9 mouse cellular contexts compared by ENCODE assay signal in genomic region chr3:125938756-125939109, GRCm38 (mm10). TPM values are rescaled to one million over a fixed set of nuclear protein-coding genes. Genes with fewer than 3 reads are reported as not detected.
A peak's percentile ranks its signal among the peaks of the same experiment; 100 is the strongest.
DNase-seq lines count a peak whose midpoint lies in the region; ATAC-seq and TF ChIP-seq lines count a peak whose summit lies in the region.
"Had no signal": no experiment of that assay in that cellular context is flagged by ENCODE, and none has a peak within 500 bp of the region (broad histone marks: within the 10 kb centered on the region; RNA-seq: fewer than 3 reads in every experiment).

No protein-coding gene starts in this region.

- H3K9me3 ChIP-seq in heart, embryonic 10.5 days: no peaks in the 10 kb centered on the region
- H3K9me3 ChIP-seq in ES-E14 (ENCODE audit: control insufficient read depth, insufficient read depth, low read depth, low read length): no peaks in the 10 kb centered on the region
- H3K9me3 ChIP-seq in forebrain, embryonic 11.5 days (ENCODE audit: control insufficient read depth, low read length): no peaks in the 10 kb centered on the region
- no peaks in the 10 kb centered on the region for H3K9me3 ChIP-seq in kidney, embryonic 16.5 days (ENCODE audit: low read length)

- H3K27me3 ChIP-seq in heart, embryonic 10.5 days (ENCODE audit: insufficient read depth, poor library complexity, severe bottlenecking): peaks cover 44% of the 10 kb centered on the region
- peaks cover 3% of the 10 kb centered on the region; the same call in 1 of the 2 replicates for H3K27me3 ChIP-seq in forebrain, embryonic 11.5 days (ENCODE audit: control insufficient read depth, insufficient read depth, low read length)
- H3K27me3 ChIP-seq in kidney, embryonic 16.5 days (ENCODE audit: insufficient read depth, low read length): peaks cover 32% of the 10 kb centered on the region
- H3K27me3 ChIP-seq: CH12.LX had no signal

- H3K4me1 ChIP-seq in heart, embryonic 10.5 days: peaks cover 12% of the 10 kb centered on the region
- H3K4me1 ChIP-seq in ES-E14 (ENCODE audit: control insufficient read depth in 2 of 2, insufficient read depth in 2 of 2, low read length in 2 of 2, poor library complexity in 1 of 2): no peaks in the 10 kb centered on the region
- H3K4me1 ChIP-seq in forebrain, embryonic 11.5 days (replicated peaks; ENCODE audit: control insufficient read depth, insufficient read depth, low read length): no peaks in the 10 kb centered on the region
- 0 out of 2 replicates have a peak, but pooled peaks cover 7% of the 10 kb centered on the region for H3K4me1 ChIP-seq in kidney, embryonic 16.5 days (ENCODE audit: insufficient read depth, low read length)

- H3K27ac ChIP-seq in heart, embryonic 10.5 days: no peak overlapping the region
- no peak overlapping the region for H3K27ac ChIP-seq in ES-E14 (ENCODE audit: insufficient read depth, low read depth, low read length, poor library complexity, severe bottlenecking)
- H3K27ac ChIP-seq in forebrain, embryonic 11.5 days (ENCODE audit: low read depth, low read length): no peak overlapping the region
- no peak overlapping the region for H3K27ac ChIP-seq in kidney, embryonic 16.5 days (ENCODE audit: low read length)

- H3K9ac ChIP-seq in ES-E14 (ENCODE audit: insufficient read depth, low read depth, low read length, poor library complexity, severe bottlenecking): peak overlapping the region; percentile 53; the same call in 1 of the 2 replicates
- H3K9ac ChIP-seq in forebrain, embryonic 11.5 days (ENCODE audit: low read length): peak overlapping the region; percentile 27; the same call in 1 of the 2 replicates
- H3K9ac ChIP-seq in kidney, embryonic 16.5 days (replicated peaks; ENCODE audit: low read length): peak overlapping the region; percentile 31

- under 1% methylated on average over 25 of the region's 37 CpGs for WGBS in heart, embryonic 10.5 days
- under 1% methylated on average over 31 of the region's 37 CpGs for WGBS in forebrain, embryonic 11.5 days
- WGBS in kidney, embryonic 16.5 days: under 1% methylated on average over 28 of the region's 37 CpGs

- H3K36me3 ChIP-seq in heart, embryonic 10.5 days: no peaks in the 10 kb centered on the region
- H3K36me3 ChIP-seq in ES-E14 (ENCODE audit: control insufficient read depth, insufficient read depth, low read length, poor library complexity, severe bottlenecking): no peaks in the 10 kb centered on the region
- no peaks in the 10 kb centered on the region for H3K36me3 ChIP-seq in forebrain, embryonic 11.5 days (ENCODE audit: control insufficient read depth, insufficient read depth, low read length)
- no peaks in the 10 kb centered on the region for H3K36me3 ChIP-seq in kidney, embryonic 16.5 days (ENCODE audit: insufficient read depth, low read length)

- peak overlapping the region; percentile 71 for H3K4me3 ChIP-seq in heart, embryonic 10.5 days
- H3K4me3 ChIP-seq in ES-E14 (ENCODE audit: insufficient read depth in 1 of 2, low read depth in 1 of 2, low read length in 2 of 2, poor library complexity in 1 of 2, severe bottlenecking in 1 of 2): peak overlapping the region; percentile 50 to 87
- H3K4me3 ChIP-seq in forebrain, embryonic 11.5 days (ENCODE audit: low read depth, low read length): peak overlapping the region; percentile 57
- peak overlapping the region; percentile 63 for H3K4me3 ChIP-seq in kidney, embryonic 16.5 days (ENCODE audit: low read length)

- DNase-seq in heart, embryonic 10.5 days (ENCODE audit: low spot score): no peak
- DNase-seq in heart, adult 11 months: no peak
- peak; percentile 60 for DNase-seq in ES-E14 (ENCODE audit: low read depth, low spot score)
- no peak for DNase-seq in forebrain, embryonic 11.5 days (ENCODE audit: low spot score)
- peak; percentile 71 for DNase-seq in mesoderm, embryonic 11.5 days (ENCODE audit: low read depth, low spot score)
- DNase-seq in thymus, postnatal 25 days: peak; percentile 70
- no peak for DNase-seq in gastrocnemius, adult 8-10 months (ENCODE audit: low spot score in 2 of 2)

- ATAC-seq in forebrain, embryonic 11.5 days (replicated peaks; ENCODE audit: low FRiP score): peak; percentile 89
- peak; percentile 73 for ATAC-seq in kidney, embryonic 16.5 days (ENCODE audit: low FRiP score, low TSS enrichment)

- in situ Hi-C loops in ES-E14 (cut with MboI; ENCODE audit: low sequenced_read_pairs in 2 of 2, unreplicated experiment in 2 of 2): no loop called here

- peak overlapping the region; percentile 94 for H3K4me2 ChIP-seq in forebrain, embryonic 11.5 days (ENCODE audit: low read depth, low read length, severe bottlenecking)
- H3K4me2 ChIP-seq in kidney, embryonic 16.5 days (replicated peaks; ENCODE audit: low read depth, low read length): peak overlapping the region; percentile 75

TF ChIP-seq in ES-E14, 5 proteins besides CTCF, POLR2A, EP300 and RAD21:
- TF ChIP-seq ZNF384 (IDR thresholded peaks at IDR 0.05; ENCODE audit: low read depth, low read length) (no peak), MAFK (IDR thresholded peaks at IDR 0.05; ENCODE audit: insufficient read depth, low read depth, low read length) (no peak), HCFC1 (IDR thresholded peaks at IDR 0.05; ENCODE audit: borderline replicate concordance, insufficient read depth, low read length) (no peak)

RNA-seq across cellular contexts. Expression of gene Ugt8a, which starts 0.3 kb away (rescaled TPM):
- 0.15 and 0.21 TPM in 2 replicates for polyA plus RNA-seq in heart, embryonic 10.5 days (2016; fragmentation: Nextera tagmentation; extraction: Ambion mirVana)
- total RNA-seq in ES-E14 (2012; rRNA removed): 5.7 and 6.1 TPM in 2 replicates
- polyA plus RNA-seq in forebrain, embryonic 11.5 days (2014; fragmentation: Nextera tagmentation; extraction: Ambion mirVana): 4.0 and 4.8 TPM in 2 replicates
- 9.3 and 9.4 TPM in 2 replicates for polyA plus RNA-seq in kidney, embryonic 16.5 days (2015; fragmentation: Nextera tagmentation; extraction: Ambion mirVana)
- under 1 TPM; 0.07 to 0.67 (median 0.39) TPM for total RNA-seq in gastrocnemius, adult 8-10 months (2022)
- total RNA-seq: CH12.LX had no signal

Comparison
In these comparisons a context has a peak if more than half of its experiments do, and no peak if none do; other contexts are left out.
1. DNase-seq: peak in ES-E14 (single experiment), mesoderm, embryonic 11.5 days (single experiment) and thymus, postnatal 25 days (single experiment); none in heart, embryonic 10.5 days (single experiment), heart, adult 11 months (single experiment), forebrain, embryonic 11.5 days (single experiment) and gastrocnemius, adult 8-10 months (0 of 2).
2. Peak in every context shown above with its lines, with median percentiles within 50 percentile points of each other: H3K4me3 ChIP-seq and H3K9ac ChIP-seq.